Mouse (Mus musculus) ES-E14 (cell line): ENCODE results near the gene Gm17571.

Source experiments
- CHD2 ChIP-seq: IDR thresholded peaks from 2 replicates; pipeline ENCODE4 v1.6.1; 2014; ENCODE audit warnings: mild to moderate bottlenecking, low read depth, low read length, inconsistent platforms
- MAFK ChIP-seq: IDR thresholded peaks from 2 replicates; pipeline ENCODE4 v1.6.1; 2014; ENCODE audit warnings: mild to moderate bottlenecking, low read depth, low read length, inconsistent platforms; ENCODE audit not compliant: insufficient read depth
- ZC3H11A ChIP-seq: IDR thresholded peaks from 2 replicates; pipeline ENCODE4 v1.6.1; 2012; ENCODE audit warnings: low read depth, mild to moderate bottlenecking, inconsistent platforms, low read length, borderline replicate concordance
- ZNF384 ChIP-seq: IDR thresholded peaks from 2 replicates; pipeline ENCODE4 v1.6.1; 2012; ENCODE audit warnings: low read depth, low read length, inconsistent platforms

DNA sequence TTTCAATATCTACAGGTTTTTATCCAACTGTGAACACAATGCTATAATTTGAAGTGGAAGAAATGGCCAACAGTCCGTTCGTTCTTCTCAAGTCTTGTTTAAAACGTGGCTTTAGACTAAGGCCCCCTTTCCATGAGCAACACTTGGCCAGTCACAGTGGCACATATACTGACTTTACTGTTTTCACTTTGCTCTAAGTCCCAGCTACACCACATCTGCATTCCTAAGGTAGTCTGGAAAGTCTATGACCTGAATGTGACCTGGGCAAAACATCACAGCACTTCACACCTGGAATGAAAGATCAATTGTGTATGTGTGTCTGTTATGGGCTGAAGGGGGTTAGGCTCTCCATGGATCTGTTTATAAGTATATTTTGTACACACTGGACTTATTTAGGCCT, 2.2 kb upstream of the Gm17571 start:
- TF ChIP-seq MAFK, result no peak
- TF ChIP-seq CHD2, result no peak
- TF ChIP-seq ZNF384, result no peak
- no peak for TF ChIP-seq ZC3H11A
